Mouse (Mus musculus) embryo, embryonic 11 days (tissue): ENCODE measurements at regions not wholly inside any gene's neighbourhood (a gene's known extent, or its start where the extent isn't known, plus 50 kb on each side); places are given as distances from the start of the nearest gene placed in this dataset.

Experiments
- DNase-seq: peaks from one replicate; pipeline ENCODE4 v3.0.0-alpha.2; 2015

GRCm38 (mm10) chr6:94900862-94901261 is 200.9 kb upstream of the Lrig1 start:
- no peak for DNase-seq

- no peak for DNase-seq
These were observed 198.9 kb upstream of the Lrig1 start for GRCm38 (mm10) chr6:94898881-94899280.

- peak; percentile 54 for DNase-seq
These were observed 190.2 kb upstream of the Lrig1 start for GRCm38 (mm10) chr6:94890165-94890564.

- DNase-seq = no peak
These were observed 189.3 kb upstream of the Lrig1 start for GRCm38 (mm10) chr6:94889271-94889670.

GRCm38 (mm10) chr6:94881139-94881538 is 181.2 kb upstream of the Lrig1 start:
- DNase-seq = no peak

- DNase-seq = no peak
These were observed 175.9 kb upstream of the Lrig1 start for GRCm38 (mm10) chr6:94875841-94876240.

GRCm38 (mm10) chr6:94875065-94875464 is 175.1 kb upstream of the Lrig1 start:
- no peak for DNase-seq

- DNase-seq = no peak
These were observed 174.5 kb upstream of the Lrig1 start for GRCm38 (mm10) chr6:94874415-94874814.

- DNase-seq = no peak
These were observed 168.0 kb upstream of the Lrig1 start for GRCm38 (mm10) chr6:94867952-94868351.

- no peak for DNase-seq
These were observed 165.5 kb upstream of the Lrig1 start for GRCm38 (mm10) chr6:94865498-94865897.

GRCm38 (mm10) chr6:94858121-94858621 is 158.2 kb upstream of the Lrig1 start:
- DNase-seq = no peak

- no peak for DNase-seq
These were observed 150.2 kb upstream of the Lrig1 start for GRCm38 (mm10) chr6:94850121-94850520.

- DNase-seq = no peak
These were observed 149.6 kb upstream of the Lrig1 start for GRCm38 (mm10) chr6:94849533-94849932.

- DNase-seq = no peak
These were observed 148.5 kb upstream of the Lrig1 start for GRCm38 (mm10) chr6:94848437-94848836.

GRCm38 (mm10) chr6:94845821-94846220 is 145.9 kb upstream of the Lrig1 start:
- no peak for DNase-seq

GRCm38 (mm10) chr6:94842856-94843255 is 142.9 kb upstream of the Lrig1 start:
- no peak for DNase-seq

- no peak for DNase-seq
These were observed 141.9 kb upstream of the Lrig1 start for GRCm38 (mm10) chr6:94841881-94842280.

- DNase-seq = no peak
These were observed 135.8 kb upstream of the Lrig1 start for GRCm38 (mm10) chr6:94835742-94836141.

GRCm38 (mm10) chr6:94834551-94834950 is 134.6 kb upstream of the Lrig1 start:
- no peak for DNase-seq

GRCm38 (mm10) chr6:94830801-94831200 is 130.8 kb upstream of the Lrig1 start:
- no peak for DNase-seq

- DNase-seq = no peak
These were observed 129.3 kb upstream of the Lrig1 start for GRCm38 (mm10) chr6:94829246-94829645.

- no peak for DNase-seq
These were observed 126.7 kb upstream of the Lrig1 start for GRCm38 (mm10) chr6:94826656-94827055.

- no peak for DNase-seq
These were observed 118.3 kb upstream of the Lrig1 start for GRCm38 (mm10) chr6:94818220-94818619.

- DNase-seq = no peak
These were observed 116.2 kb upstream of the Lrig1 start for GRCm38 (mm10) chr6:94816161-94816560.

- no peak for DNase-seq
These were observed 114.8 kb upstream of the Lrig1 start for GRCm38 (mm10) chr6:94814711-94815110.
